Mouse (Mus musculus): Measurements from ENCODE around the gene Calhm1. TPM values are rescaled to one million over a fixed set of nuclear protein-coding genes. Genes with fewer than 3 reads are reported as not detected.
A peak's percentile ranks its signal among the peaks of the same experiment; 100 is the strongest.

The Calhm1 gene
- polyA plus RNA-seq, 1 experiment from 2014 or later, result not detected

GRCm38 (mm10) chr19:47137051-47137581 is 6.9 kb downstream of the Calhm1 start:
- WGBS (ENCODE audit: missing documents), result 1% methylated on average over 6 of the region's 6 CpGs
- Histone ChIP-seq H3K79me2 (ENCODE audit: inconsistent target) (peaks cover 32% of the 10 kb centered on the region), H3K27ac (peak overlapping the region; percentile 87), H3K4me3 (ENCODE audit: inconsistent target) (peak overlapping the region; percentile 73), H3K36me3 (ENCODE audit: inconsistent target) (peaks cover 15% of the 10 kb centered on the region; the same call in 1 of the 2 replicates)

GRCm38 (mm10) chr19:47136170-47136569 is 7.9 kb downstream of the Calhm1 start:
- no peak overlapping the region for H3K4me3 ChIP-seq (ENCODE audit: inconsistent target)
- H3K79me2 ChIP-seq (ENCODE audit: inconsistent target), result peaks cover 41% of the 10 kb centered on the region
- WGBS (ENCODE audit: missing documents), result 86% methylated on average over 4 of the region's 5 CpGs
- no peak overlapping the region for H3K27ac ChIP-seq
- peaks cover 23% of the 10 kb centered on the region for H3K36me3 ChIP-seq (ENCODE audit: inconsistent target)

- H3K27ac ChIP-seq, result no peak overlapping the region
- WGBS (ENCODE audit: missing documents), result 85% methylated on average over 15 of the region's 17 CpGs
- H3K36me3 ChIP-seq (ENCODE audit: inconsistent target), result peaks cover 24% of the 10 kb centered on the region
- H3K79me2 ChIP-seq (ENCODE audit: inconsistent target), result peaks cover 47% of the 10 kb centered on the region
- no peak overlapping the region for H3K4me3 ChIP-seq (ENCODE audit: inconsistent target)
Measured at GRCm38 (mm10) chr19:47135568-47135967, 8.5 kb downstream of the Calhm1 start.

GRCm38 (mm10) chr19:47133161-47133560 is 10.9 kb downstream of the Calhm1 start:
- peaks cover 47% of the 10 kb centered on the region for H3K36me3 ChIP-seq (ENCODE audit: inconsistent target)
- H3K4me3 ChIP-seq (ENCODE audit: inconsistent target), result no peak overlapping the region
- H3K79me2 ChIP-seq (ENCODE audit: inconsistent target), result peaks cover 47% of the 10 kb centered on the region
- WGBS (ENCODE audit: missing documents), result 2% methylated on average over 7 of the region's 7 CpGs
- peak overlapping the region; percentile 52 for H3K27ac ChIP-seq

GRCm38 (mm10) chr19:47130551-47131125 is 13.4 kb downstream of the Calhm1 start:
- peaks cover 64% of the 10 kb centered on the region for H3K36me3 ChIP-seq (ENCODE audit: inconsistent target)
- WGBS (ENCODE audit: missing documents), result 97% methylated on average over 15 of the region's 15 CpGs
- H3K27ac ChIP-seq, result no peak overlapping the region
- H3K4me3 ChIP-seq (ENCODE audit: inconsistent target), result no peak overlapping the region
- H3K79me2 ChIP-seq (ENCODE audit: inconsistent target), result peaks cover 33% of the 10 kb centered on the region

GRCm38 (mm10) chr19:47128835-47129234 is 15.2 kb downstream of the Calhm1 start:
- no peak overlapping the region for H3K4me3 ChIP-seq (ENCODE audit: inconsistent target)
- H3K27ac ChIP-seq, result no peak overlapping the region
- H3K36me3 ChIP-seq (ENCODE audit: inconsistent target), result peaks cover 69% of the 10 kb centered on the region
- WGBS (ENCODE audit: missing documents), result 92% methylated on average over 10 of the region's 11 CpGs
- H3K79me2 ChIP-seq (ENCODE audit: inconsistent target), result peaks cover 21% of the 10 kb centered on the region; the same call in 1 of the 2 replicates

- Histone ChIP-seq H3K27ac (no peak overlapping the region), H3K79me2 (ENCODE audit: inconsistent target) (peaks cover 21% of the 10 kb centered on the region; the same call in 1 of the 2 replicates), H3K4me3 (ENCODE audit: inconsistent target) (no peak overlapping the region), H3K36me3 (ENCODE audit: inconsistent target) (peaks cover 69% of the 10 kb centered on the region)
- 100% methylated on average over 7 of the region's 10 CpGs for WGBS (ENCODE audit: missing documents)
Measured at GRCm38 (mm10) chr19:47128164-47128563, 15.9 kb downstream of the Calhm1 start.

GRCm38 (mm10) chr19:47122802-47123201 is 21.3 kb downstream of the Calhm1 start:
- 47% methylated on average over 2 of the region's 2 CpGs for WGBS (ENCODE audit: missing documents)
- Histone ChIP-seq H3K4me3 (ENCODE audit: inconsistent target) (no peak overlapping the region), H3K36me3 (ENCODE audit: inconsistent target) (peaks cover 48% of the 10 kb centered on the region), H3K79me2 (ENCODE audit: inconsistent target) (no peaks in the 10 kb centered on the region), H3K27ac (no peak overlapping the region)

- Histone ChIP-seq H3K4me3 (ENCODE audit: inconsistent target) (no peak overlapping the region), H3K79me2 (ENCODE audit: inconsistent target) (no peaks in the 10 kb centered on the region), H3K27ac (no peak overlapping the region), H3K36me3 (ENCODE audit: inconsistent target) (peaks cover 45% of the 10 kb centered on the region)
- 37% methylated on average over 4 of the region's 4 CpGs for WGBS (ENCODE audit: missing documents)
Measured at GRCm38 (mm10) chr19:47121054-47121453, 23.0 kb downstream of the Calhm1 start.

GRCm38 (mm10) chr19:47118634-47119033 is 25.4 kb downstream of the Calhm1 start:
- Histone ChIP-seq H3K4me3 (ENCODE audit: inconsistent target) (no peak overlapping the region), H3K36me3 (ENCODE audit: inconsistent target) (peaks cover 49% of the 10 kb centered on the region), H3K79me2 (ENCODE audit: inconsistent target) (no peaks in the 10 kb centered on the region), H3K27ac (no peak overlapping the region)
- WGBS (ENCODE audit: missing documents), result 88% methylated on average over 2 of the region's 2 CpGs

GRCm38 (mm10) chr19:47104641-47105271 is 39.3 kb downstream of the Calhm1 start:
- peaks cover 94% of the 10 kb centered on the region for H3K36me3 ChIP-seq (ENCODE audit: inconsistent target)
- WGBS (ENCODE audit: missing documents), result 96% methylated on average over 9 of the region's 9 CpGs
- H3K27ac ChIP-seq, result no peak overlapping the region
- H3K4me3 ChIP-seq (ENCODE audit: inconsistent target), result no peak overlapping the region
- H3K79me2 ChIP-seq (ENCODE audit: inconsistent target), result no peaks in the 10 kb centered on the region

GRCm38 (mm10) chr19:47101080-47101479 is 43.0 kb downstream of the Calhm1 start:
- no peaks in the 10 kb centered on the region for H3K79me2 ChIP-seq (ENCODE audit: inconsistent target)
- no peak overlapping the region for H3K27ac ChIP-seq
- peaks cover 86% of the 10 kb centered on the region for H3K36me3 ChIP-seq (ENCODE audit: inconsistent target)
- WGBS (ENCODE audit: missing documents), result 92% methylated on average over 5 of the region's 5 CpGs
- H3K4me3 ChIP-seq (ENCODE audit: inconsistent target), result no peak overlapping the region

Data from macrophage (primary cell).